Mouse (Mus musculus) layer of hippocampus, adult 11-12 months (tissue): Measurements from ENCODE around the gene Obsl1.

Experiments used
- DNase-seq: peaks from one replicate; pipeline ENCODE4 v3.0.0; 2022; ENCODE audit warnings: low spot score

Obsl1 gene

GRCm38 (mm10) chr1:75487040-75487404, 19.2 kb downstream of the Obsl1 start:
- no peak for DNase-seq

- DNase-seq, result no peak
These were observed 19.7 kb downstream of the Obsl1 start for GRCm38 (mm10) chr1:75486561-75486960.

GRCm38 (mm10) chr1:75480735-75481134, 25.5 kb downstream of the Obsl1 start:
- DNase-seq, result no peak

GRCm38 (mm10) chr1:75480036-75480435, 26.2 kb downstream of the Obsl1 start:
- no peak for DNase-seq

- DNase-seq, result no peak
These were observed 26.6 kb downstream of the Obsl1 start for GRCm38 (mm10) chr1:75479635-75479989.

GRCm38 (mm10) chr1:75478916-75479634, 27.2 kb downstream of the Obsl1 start, which contains the start of the genes Chpf and Tmem198:
Gene Chpf, minus strand, starts transcription at chr1:75479307.
Gene Tmem198, plus strand, starts transcription at chr1:75479532.
- peak; percentile 97 for DNase-seq

GRCm38 (mm10) chr1:75478497-75478896, 27.8 kb downstream of the Obsl1 start:
- DNase-seq, result no peak

GRCm38 (mm10) chr1:75477966-75478290, 28.3 kb downstream of the Obsl1 start:
- no peak for DNase-seq

GRCm38 (mm10) chr1:75477264-75477965, 28.8 kb downstream of the Obsl1 start:
- DNase-seq, result peak; percentile 83

- no peak for DNase-seq
These were observed 29.8 kb downstream of the Obsl1 start for GRCm38 (mm10) chr1:75476441-75476840.

GRCm38 (mm10) chr1:75469287-75469825, 36.9 kb downstream of the Obsl1 start:
- DNase-seq, result no peak

- DNase-seq, result peak; percentile 89
These were observed 38.9 kb downstream of the Obsl1 start for GRCm38 (mm10) chr1:75467215-75467927.

GRCm38 (mm10) chr1:75463652-75464204, 42.5 kb downstream of the Obsl1 start:
- DNase-seq, result no peak

GRCm38 (mm10) chr1:75462636-75463035, 43.6 kb downstream of the Obsl1 start:
- no peak for DNase-seq

GRCm38 (mm10) chr1:75460297-75460696, 46.0 kb downstream of the Obsl1 start:
- DNase-seq, result no peak

GRCm38 (mm10) chr1:75458789-75459684, 47.2 kb downstream of the Obsl1 start:
- DNase-seq, result no peak

GRCm38 (mm10) chr1:75458025-75458788, 48.0 kb downstream of the Obsl1 start:
- no peak for DNase-seq

- DNase-seq, result no peak
These were observed 48.6 kb downstream of the Obsl1 start for GRCm38 (mm10) chr1:75457710-75458024.

- DNase-seq, result no peak
These were observed 49.3 kb downstream of the Obsl1 start for GRCm38 (mm10) chr1:75456746-75457564.

- DNase-seq, result no peak
These were observed 50.3 kb downstream of the Obsl1 start for GRCm38 (mm10) chr1:75455948-75456347.
